Mouse (Mus musculus): ENCODE data around the gene Actl7b. TPM values are rescaled to one million over a fixed set of nuclear protein-coding genes. Genes with fewer than 3 reads are reported as not detected.
A peak's percentile ranks its signal among the peaks of the same experiment; 100 is the strongest.

Gene Actl7b
- polyA plus RNA-seq, 1 experiment, result 0.25 TPM

DNA sequence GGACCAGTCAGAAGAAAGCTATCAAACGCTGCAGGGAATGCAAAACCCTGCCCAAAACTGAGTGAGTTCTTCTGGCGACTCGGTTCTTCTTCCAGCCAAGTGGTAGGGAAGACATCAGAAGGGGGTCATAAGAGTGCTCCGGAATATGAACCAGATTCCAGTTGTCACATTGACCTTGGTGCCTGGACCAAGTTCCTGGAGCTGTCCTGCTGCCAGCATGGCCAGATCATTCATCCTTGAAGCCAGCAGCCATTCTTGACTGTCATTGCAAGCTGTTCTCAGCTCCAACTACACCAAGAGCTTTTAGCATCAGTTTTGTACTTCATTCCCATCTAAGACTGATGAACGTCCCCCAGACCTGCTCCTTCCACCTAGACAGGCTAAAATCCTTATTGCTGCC is 24.4 kb downstream of the Actl7b start:
- TF ChIP-seq CTCF (conservative IDR thresholded peaks at IDR 0.05; ENCODE audit: insufficient read depth, insufficient read length, low read depth, low read length) (no peak), POLR2A (IDR thresholded peaks at IDR 0.05; ENCODE audit: low read depth, low read length) (no peak)
- Histone ChIP-seq H3K4me1 (ENCODE audit: control insufficient read depth, insufficient read depth, low read length) (no peaks in the 10 kb centered on the region; the same call in 1 of the 2 replicates), H3K27me3 (replicated peaks; ENCODE audit: control insufficient read depth, insufficient read depth, low read length) (no peaks in the 10 kb centered on the region), H3K4me3 (ENCODE audit: insufficient read depth, low read depth, low read length) (no peak overlapping the region), H3K27ac (ENCODE audit: insufficient read depth, low read depth, low read length) (no peak overlapping the region), H3K36me3 (ENCODE audit: control insufficient read depth, insufficient read depth, low read length) (no peaks in the 10 kb centered on the region)
- DNase-seq, result peak; percentile 79
- WGBS, result 46% methylated on average over 5 of the region's 5 CpGs

DNA sequence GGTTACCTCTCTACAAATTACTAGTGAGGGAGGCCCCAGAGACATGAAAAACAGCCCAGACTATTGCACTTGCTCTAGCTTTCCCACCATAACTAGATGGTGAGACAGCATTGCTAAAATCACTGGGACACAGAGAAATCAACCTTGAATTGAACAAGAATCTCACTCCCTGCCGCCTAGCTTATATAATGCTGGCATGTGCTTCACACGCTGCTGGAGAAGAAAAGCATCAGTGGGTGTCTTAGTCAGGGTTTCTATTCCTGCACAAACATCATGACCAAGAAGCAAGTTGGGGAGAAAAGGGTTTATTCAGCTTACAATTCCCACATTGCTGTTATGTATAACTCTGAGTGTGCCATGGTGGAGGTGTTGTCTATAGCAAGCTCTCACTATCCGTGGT is 28.1 kb downstream of the Actl7b start:
- no peaks in the 10 kb centered on the region for H3K36me3 ChIP-seq (ENCODE audit: control insufficient read depth, insufficient read depth, low read length)
- no peaks in the 10 kb centered on the region for H3K27me3 ChIP-seq (replicated peaks; ENCODE audit: control insufficient read depth, insufficient read depth, low read length)
- H3K27ac ChIP-seq (ENCODE audit: insufficient read depth, low read depth, low read length), result no peak overlapping the region
- TF ChIP-seq CTCF (conservative IDR thresholded peaks at IDR 0.05; ENCODE audit: insufficient read depth, insufficient read length, low read depth, low read length), result no peak
- no peak for TF ChIP-seq POLR2A (IDR thresholded peaks at IDR 0.05; ENCODE audit: low read depth, low read length)
- no peaks in the 10 kb centered on the region for H3K4me1 ChIP-seq (ENCODE audit: control insufficient read depth, insufficient read depth, low read length)
- DNase-seq, result no peak
- WGBS, result 85% methylated on average over 3 of the region's 3 CpGs
- no peak overlapping the region for H3K4me3 ChIP-seq (ENCODE audit: insufficient read depth, low read depth, low read length)

DNA sequence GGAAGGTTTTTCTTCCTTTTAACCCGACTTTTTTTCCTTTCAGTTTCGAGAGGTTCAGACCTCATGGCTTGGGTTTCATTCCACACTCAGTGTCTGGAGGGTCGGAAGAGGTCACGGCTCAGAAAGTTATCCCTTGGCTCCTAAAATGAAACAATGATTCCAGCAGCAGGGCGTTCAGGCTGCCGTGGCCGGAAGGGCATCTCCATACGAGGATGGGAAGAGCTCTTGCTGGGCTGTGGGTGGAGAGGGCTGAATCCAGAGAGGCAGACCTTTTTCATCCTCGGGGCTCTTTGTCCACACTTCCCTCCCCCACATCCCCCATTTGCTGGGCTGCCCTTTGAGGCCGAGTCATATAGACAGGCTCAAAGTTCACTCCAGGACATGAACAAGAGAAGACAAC is 39.0 kb downstream of the Actl7b start:
- 11% methylated on average over 10 of the region's 10 CpGs for WGBS
- H3K4me1 ChIP-seq (ENCODE audit: control insufficient read depth, insufficient read depth, low read length), result no peaks in the 10 kb centered on the region
- TF ChIP-seq POLR2A (IDR thresholded peaks at IDR 0.05; ENCODE audit: low read depth, low read length) (no peak), CTCF (conservative IDR thresholded peaks at IDR 0.05; ENCODE audit: insufficient read depth, insufficient read length, low read depth, low read length) (no peak)
- no peak overlapping the region for H3K27ac ChIP-seq (ENCODE audit: insufficient read depth, low read depth, low read length)
- no peaks in the 10 kb centered on the region for H3K36me3 ChIP-seq (ENCODE audit: control insufficient read depth, insufficient read depth, low read length)
- no peak for DNase-seq
- H3K4me3 ChIP-seq (ENCODE audit: insufficient read depth, low read depth, low read length), result no peak overlapping the region
- H3K27me3 ChIP-seq (replicated peaks; ENCODE audit: control insufficient read depth, insufficient read depth, low read length), result no peaks in the 10 kb centered on the region

DNA sequence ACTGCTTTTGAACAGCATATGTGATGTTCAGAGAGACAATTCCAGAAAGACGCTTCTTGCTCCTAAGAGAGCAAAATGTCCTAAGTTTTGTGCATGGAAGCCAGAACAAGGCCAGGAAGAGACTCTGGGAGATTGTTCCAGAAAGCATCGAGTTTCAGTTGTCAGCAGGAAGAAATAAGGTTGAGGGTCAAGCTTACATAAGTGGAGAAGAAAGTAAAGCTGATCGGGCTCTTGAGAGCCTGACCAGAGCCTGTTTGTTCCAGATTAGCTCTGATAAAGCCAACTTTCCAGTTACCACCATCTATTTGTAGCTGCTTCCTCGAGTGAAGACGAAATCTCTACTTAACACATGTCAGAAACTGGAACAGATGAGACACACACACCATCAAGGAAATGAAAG is 42.6 kb downstream of the Actl7b start:
- no peak overlapping the region for H3K4me3 ChIP-seq (ENCODE audit: insufficient read depth, low read depth, low read length)
- H3K4me1 ChIP-seq (ENCODE audit: control insufficient read depth, insufficient read depth, low read length), result no peaks in the 10 kb centered on the region
- WGBS, result 32% methylated on average over 5 of the region's 5 CpGs
- no peaks in the 10 kb centered on the region for H3K36me3 ChIP-seq (ENCODE audit: control insufficient read depth, insufficient read depth, low read length)
- TF ChIP-seq POLR2A (IDR thresholded peaks at IDR 0.05; ENCODE audit: low read depth, low read length) (no peak), CTCF (conservative IDR thresholded peaks at IDR 0.05; ENCODE audit: insufficient read depth, insufficient read length, low read depth, low read length) (no peak)
- no peaks in the 10 kb centered on the region for H3K27me3 ChIP-seq (replicated peaks; ENCODE audit: control insufficient read depth, insufficient read depth, low read length)
- no peak for DNase-seq
- H3K27ac ChIP-seq (ENCODE audit: insufficient read depth, low read depth, low read length), result no peak overlapping the region

DNA sequence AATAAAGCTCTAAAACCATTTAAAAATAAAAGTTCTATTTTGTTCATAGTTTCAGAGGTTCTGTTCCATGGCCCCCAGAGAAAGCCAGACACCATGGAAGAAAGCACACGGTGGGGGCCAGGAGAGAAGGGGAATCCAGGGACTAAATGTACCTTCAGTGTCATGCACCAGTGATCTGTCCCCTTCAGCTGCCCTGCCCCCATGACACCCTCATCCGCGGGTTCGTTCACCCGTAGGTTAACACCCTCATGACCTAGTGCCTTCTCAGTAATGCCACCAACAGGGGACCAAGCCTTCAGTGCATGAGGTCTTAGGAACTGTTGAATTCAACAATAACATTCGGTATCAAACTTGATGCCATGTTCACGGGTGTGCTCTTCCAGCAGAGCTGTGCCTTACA is 44.8 kb downstream of the Actl7b start:
- no peak overlapping the region for H3K4me3 ChIP-seq (ENCODE audit: insufficient read depth, low read depth, low read length)
- WGBS, result 62% methylated on average over 7 of the region's 7 CpGs
- no peaks in the 10 kb centered on the region for H3K27me3 ChIP-seq (replicated peaks; ENCODE audit: control insufficient read depth, insufficient read depth, low read length)
- H3K27ac ChIP-seq (ENCODE audit: insufficient read depth, low read depth, low read length), result no peak overlapping the region
- no peaks in the 10 kb centered on the region for H3K36me3 ChIP-seq (ENCODE audit: control insufficient read depth, insufficient read depth, low read length)
- TF ChIP-seq POLR2A (IDR thresholded peaks at IDR 0.05; ENCODE audit: low read depth, low read length) (no peak), CTCF (conservative IDR thresholded peaks at IDR 0.05; ENCODE audit: insufficient read depth, insufficient read length, low read depth, low read length) (no peak)
- DNase-seq, result peak; percentile 72
- no peaks in the 10 kb centered on the region for H3K4me1 ChIP-seq (ENCODE audit: control insufficient read depth, insufficient read depth, low read length)

Other genes starting within 250 kb of the Actl7b start
- gene Gm26657, start 1.4 kb downstream of the Actl7b start, polyA plus RNA-seq (2012; rRNA removed), result not detected in 2 replicates
- gene Actl7a, start 2.0 kb upstream of the Actl7b start, polyA plus RNA-seq (2012; rRNA removed), result 0.07 and 0.16 TPM in 2 replicates
- 10.2 and 11.1 TPM in 2 replicates for gene Elp1, start 60.9 kb upstream of the Actl7b start, polyA plus RNA-seq (2012; rRNA removed)
- 3.2 and 4.3 TPM in 2 replicates for gene Fam206a, start 60.9 kb upstream of the Actl7b start, polyA plus RNA-seq (2012; rRNA removed)
- gene Ctnnal1, start 123.7 kb upstream of the Actl7b start, polyA plus RNA-seq (2012; rRNA removed), result 14.3 and 14.4 TPM in 2 replicates
- gene Tmem245, start 206.0 kb upstream of the Actl7b start, polyA plus RNA-seq (2012; rRNA removed), result 13.8 and 15.2 TPM in 2 replicates
- gene Frrs1l, start 248.9 kb upstream of the Actl7b start, polyA plus RNA-seq (2012; rRNA removed), result 0.02 and 0.03 TPM in 2 replicates